Mouse (Mus musculus): ENCODE results near the gene Lrp6.

GRCm38 (mm10) chr6:134489130-134489529 is 77.6 kb downstream of the Lrp6 start:
- TF ChIP-seq CTCF (IDR thresholded peaks at IDR 0.05; ENCODE audit: low read depth, low read length) (no peak), POLR2A (IDR thresholded peaks at IDR 0.05; ENCODE audit: borderline replicate concordance, low read depth, low read length) (no peak)

Data from bone marrow macrophage, adult 2 months (primary cell).